Comparison of ENCODE assay signal across 8 mouse cellular contexts in genomic region chr11:103363214-103364148, GRCm38 (mm10). TPM values are rescaled to one million over a fixed set of nuclear protein-coding genes. Genes with fewer than 3 reads are reported as not detected.
A peak's percentile ranks its signal among the peaks of the same experiment; 100 is the strongest.
DNase-seq lines count a peak whose midpoint lies in the region; ATAC-seq and TF ChIP-seq lines count a peak whose summit lies in the region.

Arhgap27 (minus strand) TSS chr11:103363692.

- ATAC-seq in common myeloid progenitor, adult 5-6 weeks (replicated peaks; ENCODE audit: low read depth, poor library complexity, severe bottlenecking) = peak; percentile 13; the same call in 1 of the 2 replicates
- ATAC-seq in intestine, embryonic 15.5 days = peak; percentile 22
- ATAC-seq in monocyte, adult 5-6 weeks (replicated peaks; ENCODE audit: insufficient number of reproducible peaks, low FRiP score, low TSS enrichment, poor library complexity, severe bottlenecking) = peak; percentile 18; the same call in 1 of the 2 replicates
- ATAC-seq in stomach, postnatal 0 days (ENCODE audit: low FRiP score, low TSS enrichment) = peak; percentile 35

- peaks cover 45% of the 10 kb centered on the region for H3K4me1 ChIP-seq in intestine, embryonic 15.5 days (replicated peaks)
- H3K4me1 ChIP-seq in stomach, postnatal 0 days (replicated peaks; ENCODE audit: control insufficient read depth, insufficient read depth) = 0 out of 2 replicates have a peak, but pooled peaks cover 2% of the 10 kb centered on the region

- H3K27ac ChIP-seq in intestine, embryonic 15.5 days = peak within 1 kb of the TSS; percentile 71
- peak within 1 kb of the TSS; percentile 94 for H3K27ac ChIP-seq in stomach, postnatal 0 days (replicated peaks)

- H3K9ac ChIP-seq in intestine, embryonic 15.5 days = peak within 1 kb of the TSS; percentile 56
- peak within 1 kb of the TSS; percentile 69 for H3K9ac ChIP-seq in stomach, postnatal 0 days (ENCODE audit: low read length)

- TF ChIP-seq CTCF in stomach, postnatal 0 days (IDR thresholded peaks at IDR 0.05; ENCODE audit: low read depth) = no peak

- no peaks in the 10 kb centered on the region for H3K36me3 ChIP-seq in intestine, embryonic 15.5 days
- 0 out of 2 replicates have a peak, but pooled peaks cover 3% of the 10 kb centered on the region for H3K36me3 ChIP-seq in stomach, postnatal 0 days (ENCODE audit: control insufficient read depth, insufficient read depth, low read length)

- H3K9me3 ChIP-seq in intestine, embryonic 15.5 days = no peaks in the 10 kb centered on the region
- no peaks in the 10 kb centered on the region for H3K9me3 ChIP-seq in stomach, postnatal 0 days (ENCODE audit: control insufficient read depth, low read length)

- peaks cover 24% of the 10 kb centered on the region for H3K27me3 ChIP-seq in intestine, embryonic 15.5 days (replicated peaks)
- H3K27me3 ChIP-seq in stomach, postnatal 0 days (ENCODE audit: control insufficient read depth, insufficient read depth, low read length) = no peaks in the 10 kb centered on the region; the same call in 1 of the 2 replicates

- peak within 1 kb of the TSS; percentile 90 for H3K4me2 ChIP-seq in intestine, embryonic 15.5 days (replicated peaks)
- H3K4me2 ChIP-seq in stomach, postnatal 0 days (replicated peaks; ENCODE audit: low read depth) = peak within 1 kb of the TSS; percentile 88

- DNase-seq in layer of hippocampus, adult 11-12 months (ENCODE audit: low spot score) = peak; percentile 50
- DNase-seq in layer of hippocampus, adult 9-11 months = no peak
- no peak for DNase-seq in gonadal fat pad, adult 2 months (ENCODE audit: low read depth)
- peak; percentile 55 for DNase-seq in liver
- DNase-seq in stomach, postnatal 0 days (ENCODE audit: low spot score) = peak; percentile 65

- H3K4me3 ChIP-seq in intestine, embryonic 15.5 days (replicated peaks) = peak within 1 kb of the TSS; percentile 47
- peak within 1 kb of the TSS; percentile 49 for H3K4me3 ChIP-seq in stomach, postnatal 0 days (ENCODE audit: low read depth, low read length)

- TF ChIP-seq EP300 in stomach, postnatal 0 days (optimal IDR thresholded peaks at IDR 0.05) = no peak

- WGBS in intestine, embryonic 15.5 days = 3% methylated on average over 35 of the region's 35 CpGs
- 5% methylated on average over 35 of the region's 35 CpGs for WGBS in stomach, postnatal 0 days

RNA-seq across cellular contexts. Expression of gene Arhgap27, which starts in this region (rescaled TPM):
- 8.2 and 13.7 TPM in 2 replicates for total RNA-seq in common myeloid progenitor, adult 5-6 weeks (2017)
- 27.6 and 28.1 TPM in 2 replicates for polyA plus RNA-seq in gonadal fat pad, adult 2 months (2012; rRNA removed)
- polyA plus RNA-seq in intestine, embryonic 15.5 days (2015; fragmentation: Nextera tagmentation; extraction: Ambion mirVana) = 33.0 and 36.2 TPM in 2 replicates
- total RNA-seq in monocyte, adult 5-6 weeks (2017) = 59.2 to 68.0 TPM (median 67.2 TPM) in 3 replicates
- 18.2 and 22.1 TPM in 2 replicates for polyA plus RNA-seq in stomach, postnatal 0 days (2015; fragmentation: Nextera tagmentation; extraction: Ambion mirVana)

Comparison
In these comparisons a context has a peak if more than half of its experiments do, and no peak if none do; other contexts are left out.
1. DNase-seq: peak in layer of hippocampus, adult 11-12 months (single experiment), liver (single experiment) and stomach, postnatal 0 days (single experiment); none in layer of hippocampus, adult 9-11 months (single experiment) and gonadal fat pad, adult 2 months (single experiment).
2. Peak in every context shown above with its lines, with median percentiles within 50 percentile points of each other: ATAC-seq.